Mouse (Mus musculus) kidney, embryonic 16.5 days (tissue): ENCODE measurements around the gene Stab1. TPM values are rescaled to one million over a fixed set of nuclear protein-coding genes. Genes with fewer than 3 reads are reported as not detected.

ENCODE experiments used
- ATAC-seq: fragments of 200-750 bp; cut with Nextera tagmentation; 2 replicates; pipeline ENCODE4 v1.8.0; 2017; ENCODE audit warnings: moderate TSS enrichment; ENCODE audit not compliant: low FRiP score, low TSS enrichment
- H3K27ac ChIP-seq: fragments of 300-500 bp; sonication (generic); 2 replicates; pipeline ENCODE4 v1.5.1; 2014; ENCODE audit warnings: low read length
- H3K27me3 ChIP-seq: fragments of 300-500 bp; sonication (generic); 2 replicates; pipeline ENCODE4 v1.6.1; 2014; ENCODE audit warnings: low read length, control low read depth, mixed read lengths; ENCODE audit not compliant: insufficient read depth
- H3K36me3 ChIP-seq: fragments of 300-500 bp; sonication (generic); 2 replicates; pipeline ENCODE4 v1.6.1; 2014; ENCODE audit warnings: low read length, control low read depth, mixed read lengths; ENCODE audit not compliant: insufficient read depth
- H3K4me1 ChIP-seq: fragments of 300-500 bp; sonication (generic); 2 replicates; pipeline ENCODE4 v1.6.1; 2014; ENCODE audit warnings: low read length, control low read depth, mixed read lengths; ENCODE audit not compliant: insufficient read depth
- H3K4me2 ChIP-seq: fragments of 300-500 bp; sonication (generic); replicated peaks from 2 replicates; pipeline ENCODE4 v1.6.1; 2014; ENCODE audit warnings: low read depth, low read length
- H3K4me3 ChIP-seq: fragments of 300-500 bp; sonication (generic); 2 replicates; pipeline ENCODE4 v1.5.1; 2014; ENCODE audit warnings: mild to moderate bottlenecking, low read length
- H3K9ac ChIP-seq: fragments of 300-500 bp; sonication (generic); replicated peaks from 2 replicates; pipeline ENCODE4 v1.6.1; 2014; ENCODE audit warnings: low read length
- H3K9me3 ChIP-seq: fragments of 300-500 bp; sonication (generic); 2 replicates; pipeline ENCODE4 v1.6.1; 2016; ENCODE audit warnings: low read length, control low read depth
- WGBS: fragments of 180-500 bp; shearing (Covaris S2); extraction: QIAGEN DNeasy Blood & Tissue Kit; methylation state at CpG from one replicate; pipeline ENCODE4 v1.1.7; 2014; 5-methylcytosine and 5-hydroxymethylcytosine counted together
- polyA plus RNA-seq: library from polyadenylated mRNA; unstranded; fragments of >200 nt; fragmentation: Nextera tagmentation; extraction: Ambion mirVana; gene quantifications from 2 replicates; pipeline ENCODE4 v1.2.1, GENCODE M21; 2015

Gene Stab1
- polyA plus RNA-seq, 1 experiment from 2014 or later, result 35.2 TPM

DNA sequence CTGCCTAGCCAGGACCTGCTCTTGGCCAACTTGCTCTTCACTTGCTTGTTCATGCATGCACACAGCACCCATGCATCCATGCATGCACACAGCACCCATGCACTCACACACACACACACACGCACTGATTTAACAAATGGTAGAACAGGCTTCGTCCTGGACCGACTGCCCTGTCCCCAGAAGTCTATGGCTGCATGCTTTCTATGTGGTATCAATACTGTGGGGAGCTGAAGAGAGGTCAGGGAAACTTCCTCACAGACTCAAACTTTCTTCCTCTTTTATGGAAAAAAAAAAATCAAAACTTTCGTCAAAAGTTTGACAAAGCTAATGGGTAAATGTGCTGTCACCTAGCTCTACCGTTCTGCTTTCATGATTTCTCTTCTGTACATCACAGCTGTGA lies 15.1 kb upstream of the Stab1 start:
- H3K27me3 ChIP-seq, result no peaks in the 10 kb centered on the region
- H3K36me3 ChIP-seq, result peaks cover 96% of the 10 kb centered on the region
- H3K27ac ChIP-seq, result peak overlapping the region; percentile 31; the same call in 1 of the 2 replicates

DNA sequence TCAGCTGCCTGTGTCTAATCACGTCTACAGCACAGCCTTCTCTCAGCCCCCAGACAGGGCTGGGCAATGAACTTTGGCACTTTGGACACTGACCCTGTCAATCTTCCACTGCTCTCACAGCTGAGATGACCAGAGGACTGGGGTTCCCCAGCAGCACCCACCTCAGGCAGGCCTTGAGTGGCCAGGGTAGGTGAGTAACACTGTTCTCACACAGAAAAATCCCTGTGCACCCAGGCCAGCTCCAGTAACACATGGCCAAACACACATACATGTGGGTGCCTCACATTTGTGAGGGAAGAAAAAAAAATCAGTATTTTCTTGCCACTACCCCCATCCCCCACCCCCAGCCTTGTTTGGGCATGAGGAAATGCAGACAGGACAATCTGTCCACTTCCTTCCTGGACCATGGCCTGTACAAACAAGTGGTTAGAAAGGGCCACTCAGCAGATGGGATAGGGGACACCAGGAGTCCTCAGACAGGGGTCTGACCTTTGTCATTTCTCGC lies 14.4 kb upstream of the Stab1 start:
- Histone ChIP-seq H3K27ac (peak overlapping the region; percentile 31), H3K9ac (no peak overlapping the region), H3K9me3 (no peaks in the 10 kb centered on the region), H3K4me1 (peaks cover 8% of the 10 kb centered on the region; the same call in 1 of the 2 replicates), H3K4me2 (no peak overlapping the region), H3K4me3 (no peak overlapping the region), H3K36me3 (peaks cover 96% of the 10 kb centered on the region), H3K27me3 (no peaks in the 10 kb centered on the region)
- 60% methylated on average over 2 of the region's 2 CpGs for WGBS
- ATAC-seq, result peak; percentile 58; the same call in 1 of the 2 replicates

More for the DNA sequence above, 15.1 kb upstream of the Stab1 start:
- no peak overlapping the region for H3K4me3 ChIP-seq
- no peak for ATAC-seq
- WGBS, result 81% methylated on average over 5 of the region's 5 CpGs
- no peak overlapping the region for H3K4me2 ChIP-seq
- peaks cover 8% of the 10 kb centered on the region; the same call in 1 of the 2 replicates for H3K4me1 ChIP-seq
- H3K9ac ChIP-seq, result no peak overlapping the region
- no peaks in the 10 kb centered on the region for H3K9me3 ChIP-seq

DNA sequence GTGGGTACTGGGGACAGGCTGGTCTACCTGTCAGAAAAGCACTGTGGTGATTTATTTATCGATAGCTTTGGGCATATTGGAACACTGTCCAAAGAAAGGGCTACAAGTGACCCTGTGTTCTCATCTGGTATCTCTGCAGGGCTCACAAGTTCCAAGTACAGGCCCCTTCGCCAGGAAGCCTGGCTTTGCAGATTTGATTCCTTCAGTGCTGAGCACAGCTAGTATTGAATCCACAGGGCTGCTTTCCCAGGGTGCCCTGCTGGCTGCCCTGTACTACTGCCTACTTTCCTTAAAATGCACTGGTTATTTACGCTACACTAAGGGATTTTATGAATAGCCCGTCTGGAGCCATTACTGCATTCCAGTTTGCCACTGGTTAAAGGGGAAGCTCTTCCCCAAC lies 13.1 kb upstream of the Stab1 start:
- Histone ChIP-seq H3K4me2 (no peak overlapping the region), H3K9me3 (no peaks in the 10 kb centered on the region), H3K36me3 (peaks cover 96% of the 10 kb centered on the region), H3K27me3 (no peaks in the 10 kb centered on the region), H3K9ac (no peak overlapping the region), H3K4me1 (peaks cover 8% of the 10 kb centered on the region; the same call in 1 of the 2 replicates), H3K4me3 (no peak overlapping the region), H3K27ac (no peak overlapping the region)
- 84% methylated on average over 4 of the region's 4 CpGs for WGBS
- no peak for ATAC-seq

DNA sequence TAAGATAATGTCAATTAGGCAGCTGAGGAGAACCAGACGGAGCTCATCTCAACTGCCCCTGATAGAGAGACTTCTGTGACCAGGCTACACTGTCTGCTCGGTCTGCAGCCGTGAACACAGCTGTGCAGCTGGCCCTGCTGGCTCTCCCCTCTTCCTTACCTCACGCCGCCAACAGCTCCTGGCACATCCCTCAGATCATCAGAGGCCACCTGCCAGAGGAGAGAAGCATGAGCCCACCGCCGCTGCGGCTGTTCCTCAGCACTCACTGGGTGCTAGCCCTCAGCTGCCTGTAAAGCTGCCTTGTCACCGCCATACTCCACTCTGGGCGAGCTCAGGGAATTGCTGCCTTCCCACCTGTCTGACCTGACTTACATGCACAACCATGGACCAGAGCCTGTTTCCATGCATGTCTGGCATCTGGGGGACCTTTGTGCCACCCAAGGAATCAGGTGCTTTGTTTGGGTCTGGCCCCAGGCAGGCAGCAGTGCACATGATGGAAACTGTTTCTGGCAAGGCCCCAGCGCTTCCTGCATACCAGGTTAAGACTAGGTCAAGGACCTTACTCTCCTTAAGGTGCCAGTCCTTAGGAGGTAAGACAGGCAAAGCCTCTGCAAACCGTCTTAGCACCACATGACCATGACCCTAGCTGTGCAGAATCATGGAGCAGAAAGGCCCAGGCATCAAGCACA lies 11.4 kb upstream of the Stab1 start:
- no peak overlapping the region for H3K4me3 ChIP-seq
- H3K36me3 ChIP-seq, result peaks cover 96% of the 10 kb centered on the region
- H3K9ac ChIP-seq, result no peak overlapping the region
- H3K27me3 ChIP-seq, result no peaks in the 10 kb centered on the region
- H3K27ac ChIP-seq, result no peak overlapping the region
- no peak overlapping the region for H3K4me2 ChIP-seq
- 94% methylated on average over 12 of the region's 12 CpGs for WGBS
- H3K4me1 ChIP-seq, result peaks cover 8% of the 10 kb centered on the region; the same call in 1 of the 2 replicates
- no peaks in the 10 kb centered on the region for H3K9me3 ChIP-seq
- ATAC-seq, result no peak

DNA sequence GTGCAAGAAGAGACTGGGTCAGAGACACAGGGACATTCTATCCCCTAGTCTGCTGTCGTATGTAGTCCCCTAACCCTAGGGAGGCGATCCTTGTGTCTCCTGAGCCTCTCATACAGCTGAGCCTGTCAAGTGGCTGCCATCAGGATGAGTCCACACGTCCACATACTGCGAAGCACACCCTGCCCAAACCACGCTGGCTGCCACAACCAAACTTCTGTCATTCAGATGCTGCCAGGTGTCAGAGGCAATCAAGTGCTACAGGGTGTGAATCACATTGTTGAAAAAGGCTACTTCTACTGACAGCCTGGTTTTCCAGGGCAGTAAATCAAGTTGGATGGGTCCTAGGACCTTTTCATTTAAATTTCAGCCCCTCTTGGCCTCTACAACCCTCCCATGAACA lies 9.3 kb upstream of the Stab1 start:
- H3K4me3 ChIP-seq, result no peak overlapping the region
- no peaks in the 10 kb centered on the region for H3K27me3 ChIP-seq
- ATAC-seq, result no peak
- H3K27ac ChIP-seq, result no peak overlapping the region
- no peak overlapping the region for H3K4me2 ChIP-seq
- peaks cover 96% of the 10 kb centered on the region for H3K36me3 ChIP-seq
- no peak overlapping the region for H3K9ac ChIP-seq
- WGBS, result 86% methylated on average over 5 of the region's 5 CpGs
- 0 out of 2 replicates have a peak, but pooled peaks cover under 1% of the 10 kb centered on the region for H3K4me1 ChIP-seq
- H3K9me3 ChIP-seq, result no peaks in the 10 kb centered on the region

DNA sequence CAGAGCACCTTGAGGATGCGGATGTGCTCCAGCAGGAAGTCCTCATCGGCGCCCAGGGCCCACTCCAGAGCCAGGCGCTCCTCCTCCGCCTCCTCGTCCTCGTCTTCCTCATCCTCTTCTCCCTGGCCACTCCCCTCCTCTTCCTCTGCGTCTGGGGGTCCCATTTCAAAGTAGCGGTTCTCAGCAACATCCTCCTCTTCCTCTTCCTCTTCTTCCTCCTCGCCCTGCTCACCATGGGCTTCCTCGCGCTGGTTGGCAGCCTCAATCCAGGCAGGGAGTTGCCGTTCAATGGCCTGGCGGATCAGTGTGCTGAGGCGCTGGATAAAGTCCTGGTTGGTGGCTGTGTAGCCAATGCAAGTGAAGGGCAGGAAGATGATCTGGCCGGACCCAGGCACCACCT lies 8.8 kb upstream of the Stab1 start:
- H3K9me3 ChIP-seq, result no peaks in the 10 kb centered on the region
- peaks cover 96% of the 10 kb centered on the region for H3K36me3 ChIP-seq
- H3K9ac ChIP-seq, result no peak overlapping the region
- 81% methylated on average over 16 of the region's 16 CpGs for WGBS
- no peak overlapping the region for H3K4me2 ChIP-seq
- H3K4me3 ChIP-seq, result no peak overlapping the region
- no peak overlapping the region for H3K27ac ChIP-seq
- H3K27me3 ChIP-seq, result no peaks in the 10 kb centered on the region
- H3K4me1 ChIP-seq, result no peaks in the 10 kb centered on the region
- ATAC-seq, result no peak

DNA sequence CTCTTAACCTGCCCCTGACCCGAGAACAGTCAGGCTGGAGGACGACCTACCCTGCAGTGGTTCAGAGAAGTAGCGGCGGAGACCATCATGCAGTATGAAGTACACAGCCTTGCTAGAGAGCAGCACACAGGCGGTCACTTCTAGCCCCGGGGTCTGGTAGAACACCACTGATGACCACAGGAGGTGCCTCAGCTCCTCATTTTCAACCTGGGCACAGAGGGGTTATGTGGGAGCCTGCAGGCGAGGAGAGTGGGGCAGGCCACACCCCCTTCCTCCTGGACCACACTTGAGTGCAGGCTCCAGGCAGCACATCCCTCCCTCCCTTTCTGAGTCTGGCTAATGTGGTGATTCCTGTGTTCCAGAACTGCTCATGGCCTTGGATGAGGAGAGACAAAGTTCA lies 5.1 kb upstream of the Stab1 start:
- no peaks in the 10 kb centered on the region for H3K4me1 ChIP-seq
- no peak overlapping the region for H3K9ac ChIP-seq
- 83% methylated on average over 7 of the region's 7 CpGs for WGBS
- no peak overlapping the region for H3K4me3 ChIP-seq
- H3K36me3 ChIP-seq, result peaks cover 84% of the 10 kb centered on the region
- no peaks in the 10 kb centered on the region for H3K9me3 ChIP-seq
- ATAC-seq, result no peak
- no peak overlapping the region for H3K27ac ChIP-seq
- no peaks in the 10 kb centered on the region for H3K27me3 ChIP-seq
- H3K4me2 ChIP-seq, result no peak overlapping the region

DNA sequence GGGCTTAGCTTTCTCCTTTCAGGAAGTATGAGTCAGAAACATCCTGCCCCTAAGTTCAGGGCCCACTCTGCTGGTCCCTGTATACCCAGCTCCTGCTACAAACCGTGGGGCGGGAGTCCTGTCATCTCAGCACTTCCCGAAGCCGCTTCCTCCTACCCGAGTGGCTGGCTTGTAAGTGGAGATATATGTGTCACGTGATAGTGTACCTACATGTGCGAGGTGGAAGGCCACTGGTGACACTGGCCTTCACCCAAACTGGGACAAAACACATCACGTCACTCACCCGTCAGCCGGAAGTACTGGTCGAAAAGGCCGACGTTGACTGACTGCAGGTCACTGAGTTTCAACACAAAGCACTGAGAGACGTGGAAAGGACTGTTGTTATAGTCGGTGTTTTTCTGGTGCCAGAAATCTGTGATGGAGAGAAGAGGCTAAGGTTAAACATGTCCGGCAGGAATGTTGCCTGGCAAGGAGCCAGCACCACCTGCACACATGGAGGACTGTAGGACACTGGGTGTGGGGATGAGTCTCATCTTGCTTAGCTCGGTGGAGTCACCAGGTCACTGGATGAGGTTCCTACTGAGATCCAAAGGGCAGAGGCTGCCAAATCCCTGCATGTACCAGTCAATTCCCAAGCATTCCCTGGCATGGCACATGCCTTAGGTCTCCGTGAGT lies 4.5 kb upstream of the Stab1 start:
- Histone ChIP-seq H3K4me2 (no peak overlapping the region), H3K4me1 (no peaks in the 10 kb centered on the region), H3K4me3 (no peak overlapping the region), H3K27me3 (no peaks in the 10 kb centered on the region), H3K9me3 (no peaks in the 10 kb centered on the region), H3K27ac (no peak overlapping the region; the same call in 1 of the 2 replicates), H3K36me3 (peaks cover 81% of the 10 kb centered on the region), H3K9ac (no peak overlapping the region)
- 75% methylated on average over 18 of the region's 18 CpGs for WGBS
- 0 out of 2 replicates have a peak, but pooled peaks have one; percentile 21 for ATAC-seq

DNA sequence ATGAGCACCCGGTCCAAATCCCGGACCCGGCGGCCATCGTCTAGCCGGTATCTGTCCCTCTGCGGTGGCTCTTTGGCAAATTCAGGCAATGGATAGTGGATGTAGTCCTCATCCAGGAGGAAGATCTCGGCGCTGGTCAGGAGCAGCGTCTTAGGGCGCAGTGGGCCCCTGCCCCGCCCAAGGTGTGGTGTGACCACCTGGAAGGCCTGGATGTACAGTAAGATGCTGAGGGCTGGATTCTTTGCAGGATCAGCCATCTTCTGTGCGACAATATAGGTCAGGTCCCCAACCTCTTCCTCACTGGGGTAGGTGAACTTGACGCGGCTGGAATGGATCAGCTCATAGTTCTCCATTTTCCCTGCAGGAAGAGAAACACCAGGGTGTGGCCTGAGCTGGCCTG lies 3.4 kb upstream of the Stab1 start:
- WGBS, result 96% methylated on average over 15 of the region's 15 CpGs
- H3K27me3 ChIP-seq, result no peaks in the 10 kb centered on the region
- no peak overlapping the region for H3K4me2 ChIP-seq
- H3K4me3 ChIP-seq, result no peak overlapping the region
- peaks cover 2% of the 10 kb centered on the region for H3K4me1 ChIP-seq
- no peak overlapping the region for H3K9ac ChIP-seq
- no peak overlapping the region for H3K27ac ChIP-seq
- H3K36me3 ChIP-seq, result peaks cover 70% of the 10 kb centered on the region
- no peaks in the 10 kb centered on the region for H3K9me3 ChIP-seq
- no peak for ATAC-seq

DNA sequence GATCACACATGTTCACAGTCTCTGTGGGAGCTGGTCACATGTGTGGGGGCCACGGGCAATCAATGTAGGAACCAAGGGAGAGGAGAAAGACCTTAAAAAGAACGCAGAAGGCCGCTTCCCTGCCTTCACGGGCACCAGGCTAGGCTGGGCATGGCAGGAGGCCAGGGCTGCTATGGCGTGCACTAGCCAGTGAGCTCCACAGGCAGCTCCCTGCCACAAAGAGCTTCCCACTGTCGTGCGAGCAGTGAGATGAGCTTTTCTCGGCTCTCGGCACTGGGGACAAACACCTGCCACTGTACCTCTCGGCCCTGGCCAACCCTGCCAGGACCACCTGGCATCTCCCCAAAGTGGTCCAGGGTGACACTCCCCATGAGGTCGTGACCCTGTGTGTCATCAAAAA lies 2.9 kb upstream of the Stab1 start:
- 91% methylated on average over 11 of the region's 11 CpGs for WGBS
- no peak for ATAC-seq
- Histone ChIP-seq H3K9ac (no peak overlapping the region), H3K4me2 (no peak overlapping the region), H3K36me3 (peaks cover 66% of the 10 kb centered on the region), H3K27me3 (no peaks in the 10 kb centered on the region), H3K9me3 (no peaks in the 10 kb centered on the region), H3K27ac (no peak overlapping the region), H3K4me3 (no peak overlapping the region), H3K4me1 (peaks cover 6% of the 10 kb centered on the region)
